Mouse (Mus musculus): ENCODE results near the gene Pdcd6ip.

DNA sequence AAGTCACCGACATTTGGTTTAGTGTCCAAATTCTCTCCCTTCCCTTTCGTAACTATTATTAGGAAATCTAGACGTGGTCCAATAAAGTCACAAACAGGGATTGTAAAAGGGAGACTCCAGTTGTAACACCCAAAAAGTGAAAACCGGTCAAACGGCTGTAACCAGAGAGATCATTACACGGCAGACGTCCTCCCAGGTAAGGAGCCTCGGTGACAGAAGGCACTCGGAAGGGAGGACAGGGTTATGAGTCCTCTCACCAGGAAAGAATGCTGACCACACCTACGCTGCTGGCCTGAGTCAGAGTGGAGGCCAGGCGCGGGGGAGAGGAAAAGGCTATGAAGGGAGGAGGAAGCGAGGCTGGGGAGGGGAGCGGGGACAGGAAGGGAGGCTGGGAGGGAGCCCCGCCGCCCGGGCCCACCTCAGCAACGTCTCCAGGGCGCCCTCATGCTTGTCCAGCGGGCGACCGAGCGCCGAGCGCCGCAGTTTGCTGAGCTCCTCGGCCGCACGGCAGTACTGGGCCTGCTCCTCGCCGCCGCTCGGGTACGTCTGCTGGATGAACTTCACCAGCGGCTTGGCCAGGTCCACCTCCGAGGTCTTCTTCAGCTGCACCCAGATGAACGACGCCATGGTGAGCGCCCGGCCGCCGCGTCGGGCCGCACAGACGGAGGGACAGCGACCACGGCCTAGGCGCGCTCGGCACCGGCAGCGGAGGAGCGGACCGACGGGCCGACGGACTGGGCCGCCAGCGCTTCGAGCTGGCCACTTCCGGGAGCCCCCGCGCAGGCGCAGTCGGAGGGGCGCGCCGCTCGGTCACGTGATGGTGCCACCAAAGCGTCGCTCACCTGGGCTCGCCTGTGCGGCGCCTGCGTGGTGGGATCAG, at the start of gene Pdcd6ip:
- TF ChIP-seq CTCF (IDR thresholded peaks at IDR 0.05; ENCODE audit: insufficient read depth, low read length) (no peak), POLR2A (IDR thresholded peaks at IDR 0.05; ENCODE audit: borderline replicate concordance, extremely low read depth, low read depth, low read length) (peak; percentile 83)
